Mouse (Mus musculus): ENCODE measurements around the gene Zkscan4. TPM values are rescaled to one million over a fixed set of nuclear protein-coding genes. Genes with fewer than 3 reads are reported as not detected.
"Not testable (repeated sequence)": the region's sequence is repeated elsewhere in the genome, so short reads cannot be mapped to it uniquely, and the experiment has no call there.

The Zkscan4 gene
- not detected in 2 replicates for polyA plus RNA-seq (2012)

- TF ChIP-seq GATA1 (IDR thresholded peaks at IDR 0.05; ENCODE audit: low read length) = not testable (repeated sequence)
Measured at GRCm38 (mm10) chr13:21478759-21479670, at the start of gene Zkscan4, which contains the start of gene Gm10065. Zkscan4 (plus strand) TSS chr13:21478907. Gm10065 (minus strand) TSS chr13:21479441.

- no peak for TF ChIP-seq GATA1 (IDR thresholded peaks at IDR 0.05; ENCODE audit: low read length)
Measured at GRCm38 (mm10) chr13:21435476-21435875, 43.2 kb upstream of the Zkscan4 start.

DNA sequence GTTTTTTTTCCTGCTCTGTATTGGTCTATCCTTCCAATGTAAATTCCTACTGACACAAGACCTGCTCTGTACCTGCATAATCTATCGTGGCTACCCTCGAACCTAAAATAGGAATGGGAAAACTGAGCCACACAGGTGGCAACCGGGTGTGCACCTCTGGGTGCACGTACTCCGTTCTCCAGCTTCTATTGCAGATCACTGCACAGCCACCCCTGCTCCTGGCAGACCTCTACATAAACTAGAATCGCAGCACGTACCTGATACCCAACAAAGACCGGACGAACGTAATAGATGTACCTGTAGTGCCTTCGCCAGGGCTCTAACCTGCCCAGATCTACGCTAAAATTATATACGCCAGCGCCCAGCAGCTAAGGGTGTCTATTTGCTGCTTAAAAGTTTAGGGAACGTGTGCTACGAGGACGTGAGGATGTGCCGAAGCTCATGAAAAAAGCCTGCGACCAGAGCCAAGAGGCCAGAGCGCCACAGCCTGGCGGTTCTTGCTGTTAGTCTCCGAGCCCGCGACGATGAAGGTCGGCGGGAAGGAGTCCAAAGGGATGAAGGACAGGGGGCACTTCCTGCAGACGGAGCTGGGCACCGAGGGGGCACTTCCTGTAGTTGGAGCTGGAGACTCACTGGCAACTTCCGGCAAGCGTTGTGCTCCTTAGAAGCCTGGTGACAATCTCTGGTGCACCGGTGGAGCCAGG, 38.1 kb upstream of the Zkscan4 start, which contains the start of gene Pgbd1:
TSS of gene Pgbd1 (minus strand) at position 556 of the 704 bp plus-strand sequence.
- no peak for TF ChIP-seq GATA1 (IDR thresholded peaks at IDR 0.05; ENCODE audit: low read length)

DNA sequence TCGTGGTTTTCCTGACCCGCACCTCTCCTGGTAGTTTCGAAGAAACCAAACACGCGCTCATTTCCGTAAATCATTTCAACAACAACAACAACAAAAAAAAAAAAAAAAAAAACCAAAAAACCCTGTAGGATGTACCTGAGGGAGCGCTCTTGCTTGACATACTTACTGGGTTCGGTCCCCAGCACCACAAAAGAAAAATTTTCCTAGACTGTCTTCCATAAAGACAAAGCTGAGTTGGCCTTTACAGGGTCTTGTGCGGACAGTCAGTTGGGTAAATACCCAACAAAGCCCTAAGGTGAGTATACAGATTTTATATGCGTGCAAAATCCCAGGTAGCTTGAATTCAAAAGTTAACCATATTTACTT, 37.5 kb upstream of the Zkscan4 start:
- TF ChIP-seq GATA1 (IDR thresholded peaks at IDR 0.05; ENCODE audit: low read length) = no peak

GRCm38 (mm10) chr13:21446796-21447195, 31.9 kb upstream of the Zkscan4 start:
- no peak for TF ChIP-seq GATA1 (IDR thresholded peaks at IDR 0.05; ENCODE audit: low read length)

DNA sequence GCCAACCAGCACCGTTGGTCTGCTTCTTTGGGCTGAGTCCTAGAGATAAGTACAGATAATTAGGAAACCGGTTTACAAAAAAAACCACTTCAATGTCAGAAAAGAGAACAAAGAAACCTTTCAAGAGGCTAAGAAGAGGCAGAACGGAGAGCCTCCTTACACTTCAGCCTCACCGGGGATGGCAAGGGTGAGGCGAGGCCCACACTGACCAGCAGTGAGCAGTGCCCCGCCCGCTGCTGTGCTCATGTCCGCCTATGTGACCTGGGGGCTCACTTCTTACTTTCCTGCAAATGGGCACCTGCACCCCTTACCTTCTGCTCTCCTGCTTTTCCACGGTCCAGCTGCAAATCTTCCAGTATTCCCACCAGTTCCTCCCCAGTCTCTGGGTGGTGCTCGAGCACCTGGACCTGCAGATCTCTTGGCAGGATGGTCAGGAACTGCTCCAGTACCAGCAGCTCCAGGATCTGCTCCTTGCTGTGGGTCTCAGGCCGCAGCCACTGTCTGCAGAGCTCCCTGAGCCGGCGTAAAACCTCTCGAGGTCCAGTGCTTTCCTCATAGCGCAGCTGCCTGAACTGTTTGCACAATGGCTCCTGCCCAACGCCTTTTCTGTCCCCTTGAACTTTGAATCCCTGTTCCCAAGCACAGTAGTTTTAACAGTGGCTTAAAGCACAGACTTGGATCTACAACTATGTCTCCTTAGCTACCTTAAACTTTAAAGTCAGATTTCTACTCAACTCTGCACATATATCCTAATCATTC, 30.7 kb upstream of the Zkscan4 start:
- no peak for TF ChIP-seq GATA1 (IDR thresholded peaks at IDR 0.05; ENCODE audit: low read length)

- TF ChIP-seq GATA1 (IDR thresholded peaks at IDR 0.05; ENCODE audit: low read length) = no peak
Measured at GRCm38 (mm10) chr13:21453042-21453441, 25.7 kb upstream of the Zkscan4 start.

DNA sequence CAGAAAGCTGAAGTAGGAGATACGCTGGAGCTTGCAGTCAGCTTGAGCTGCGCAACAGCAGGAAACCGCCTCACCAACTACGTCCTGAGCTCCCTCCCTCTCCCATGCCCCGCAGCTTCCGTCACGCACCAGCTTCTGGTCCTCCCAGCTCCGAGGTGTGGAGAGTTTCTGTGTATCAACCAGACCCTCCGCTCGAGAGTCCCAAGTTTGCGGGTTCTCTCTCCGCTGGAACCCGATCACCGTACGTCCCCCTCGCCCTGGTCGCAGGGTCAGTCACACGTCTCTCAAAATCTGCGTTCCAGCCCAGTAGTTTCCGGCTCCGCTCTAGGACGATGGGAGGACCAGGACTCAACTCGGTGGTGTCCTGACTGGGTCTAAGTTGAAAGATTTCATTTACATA, 25.3 kb upstream of the Zkscan4 start, which contains the start of gene Zscan26:
TSS of gene Zscan26 (minus strand) at position 282 of the 400 bp plus-strand sequence.
- TF ChIP-seq GATA1 (IDR thresholded peaks at IDR 0.05; ENCODE audit: low read length) = no peak

- TF ChIP-seq GATA1 (IDR thresholded peaks at IDR 0.05; ENCODE audit: low read length) = no peak
Measured at GRCm38 (mm10) chr13:21454133-21454532, 24.6 kb upstream of the Zkscan4 start.

DNA sequence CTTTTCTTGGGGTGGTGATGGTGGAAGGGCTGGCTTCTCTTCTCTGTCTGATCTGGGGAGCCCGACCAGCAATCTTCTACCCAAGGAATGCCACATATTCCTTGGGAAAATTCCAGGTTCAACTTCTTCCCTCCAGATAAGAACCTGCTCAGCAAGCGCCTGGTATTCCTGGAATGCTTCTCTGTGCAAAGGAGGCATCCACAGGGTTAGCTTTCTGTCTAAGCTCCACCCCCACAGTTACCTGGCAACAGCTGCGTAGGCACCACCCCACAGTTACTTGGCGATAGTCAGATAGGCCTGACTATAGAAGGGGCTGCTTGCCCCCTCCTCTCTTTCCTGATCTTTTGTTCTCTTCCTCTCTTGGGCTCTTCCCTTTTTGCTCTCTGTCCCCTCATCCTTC, 22.4 kb upstream of the Zkscan4 start:
- TF ChIP-seq GATA1 (IDR thresholded peaks at IDR 0.05; ENCODE audit: low read length) = no peak

DNA sequence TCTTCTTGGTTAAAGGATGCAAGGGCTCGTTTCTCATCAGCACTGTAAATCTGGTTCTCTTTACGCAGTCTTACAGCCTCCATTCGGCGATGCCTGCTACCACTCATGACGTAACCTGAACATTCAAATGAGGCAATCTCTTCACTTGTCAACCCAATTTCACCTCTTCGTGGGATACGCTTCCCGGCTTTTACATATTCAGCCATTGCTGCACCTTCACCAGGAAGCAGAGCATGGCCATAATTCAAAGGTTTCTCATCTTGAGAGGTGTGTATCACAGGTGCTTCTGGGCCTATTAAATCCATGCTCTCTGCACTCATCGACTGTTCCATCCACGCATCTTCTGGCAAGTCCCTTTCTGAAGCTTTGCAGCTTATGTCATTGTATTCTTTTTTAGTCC, 11.4 kb upstream of the Zkscan4 start:
- TF ChIP-seq GATA1 (IDR thresholded peaks at IDR 0.05; ENCODE audit: low read length) = no peak

GRCm38 (mm10) chr13:21468061-21469019, 10.4 kb upstream of the Zkscan4 start, which contains the start of gene Nkapl:
Nkapl (minus strand) TSS chr13:21468509.
- no peak for TF ChIP-seq GATA1 (IDR thresholded peaks at IDR 0.05; ENCODE audit: low read length)

DNA sequence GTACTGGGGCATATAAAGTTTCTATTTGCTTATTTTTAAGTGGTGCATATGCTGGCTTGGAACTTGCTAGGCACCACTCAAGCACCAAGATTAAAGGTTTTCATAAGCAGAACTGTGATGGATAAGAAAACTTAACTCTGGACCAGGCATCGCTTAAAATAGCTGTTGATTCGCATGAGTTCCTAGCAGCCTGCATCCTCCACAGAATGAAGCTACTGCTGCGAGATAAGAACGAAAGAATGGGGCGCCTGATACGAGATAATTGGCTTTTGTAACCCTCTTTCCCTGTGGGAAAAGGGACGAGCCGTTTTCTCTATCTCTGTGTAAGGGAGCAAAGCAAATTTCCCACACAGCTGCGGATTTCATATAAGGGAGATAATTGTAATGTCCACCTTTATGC, 9.6 kb upstream of the Zkscan4 start:
- TF ChIP-seq GATA1 (IDR thresholded peaks at IDR 0.05; ENCODE audit: low read length) = peak; percentile 15

DNA sequence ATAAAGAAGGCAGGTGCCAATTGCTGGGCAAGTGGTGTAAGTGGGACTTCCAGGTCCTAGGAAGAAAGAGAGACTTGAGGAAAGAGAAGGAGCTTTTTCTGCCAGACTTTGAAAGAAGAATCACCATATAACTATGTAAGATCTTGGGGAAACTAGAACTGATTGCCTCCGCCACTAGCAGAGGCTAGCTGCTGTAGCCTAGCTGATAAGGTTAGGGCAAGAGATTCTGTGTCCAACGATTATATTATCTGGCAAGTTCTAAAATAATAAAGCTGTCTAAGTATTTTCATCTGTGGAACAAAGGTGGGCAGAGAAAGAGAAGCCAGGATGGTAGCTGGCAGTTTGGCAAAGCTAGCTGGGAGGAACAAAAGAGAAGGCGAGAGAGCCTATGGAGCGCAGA, 6.3 kb upstream of the Zkscan4 start:
- no peak for TF ChIP-seq GATA1 (IDR thresholded peaks at IDR 0.05; ENCODE audit: low read length)

Measured in G1E-ER4 (cell line).